Mouse (Mus musculus) hindbrain, embryonic 16.5 days (tissue): Measurements from ENCODE around the gene Eef1akmt4. TPM values are rescaled to one million over a fixed set of nuclear protein-coding genes. Genes with fewer than 3 reads are reported as not detected.

Experiments
- ATAC-seq: fragments of 200-750 bp; cut with Nextera tagmentation; 2 replicates; pipeline ENCODE4 v1.8.0; 2017; ENCODE audit warnings: moderate TSS enrichment, moderate library complexity
- H3K27ac ChIP-seq: fragments of 300-500 bp; sonication (generic); 2 replicates; pipeline ENCODE4 v1.5.1; 2014; ENCODE audit warnings: low read depth, mild to moderate bottlenecking, control low read depth, low read length, moderate library complexity
- H3K27me3 ChIP-seq: fragments of 300-500 bp; sonication (generic); replicated peaks from 2 replicates; pipeline ENCODE4 v1.6.1; 2014; ENCODE audit warnings: low read length; ENCODE audit not compliant: control insufficient read depth, insufficient read depth
- H3K36me3 ChIP-seq: fragments of 300-500 bp; sonication (generic); 2 replicates; pipeline ENCODE4 v1.6.1; 2014; ENCODE audit warnings: mild to moderate bottlenecking, low read length, moderate library complexity, mixed read lengths; ENCODE audit not compliant: control insufficient read depth, insufficient read depth
- H3K4me1 ChIP-seq: fragments of 300-500 bp; sonication (generic); 2 replicates; pipeline ENCODE4 v1.6.1; 2014; ENCODE audit warnings: low read depth, low read length; ENCODE audit not compliant: control insufficient read depth, insufficient read depth
- H3K4me2 ChIP-seq: fragments of 300-500 bp; sonication (generic); 2 replicates; pipeline ENCODE4 v1.6.1; 2014; ENCODE audit warnings: mild to moderate bottlenecking, low read length, control low read depth, moderate library complexity
- H3K4me3 ChIP-seq: fragments of 300-500 bp; sonication (generic); 2 replicates; pipeline ENCODE4 v1.5.1; 2014; ENCODE audit warnings: mild to moderate bottlenecking, low read length, control low read depth, moderate library complexity
- H3K9ac ChIP-seq: fragments of 300-500 bp; sonication (generic); 2 replicates; pipeline ENCODE4 v1.6.1; 2014; ENCODE audit warnings: low read depth, mild to moderate bottlenecking, control low read depth, low read length, moderate library complexity
- H3K9me3 ChIP-seq: fragments of 300-500 bp; sonication (generic); 2 replicates; pipeline ENCODE4 v1.6.1; 2014; ENCODE audit warnings: mild to moderate bottlenecking, low read length, moderate library complexity; ENCODE audit not compliant: control insufficient read depth
- WGBS: fragments of 180-500 bp; shearing (Covaris S2); extraction: QIAGEN DNeasy Blood & Tissue Kit; methylation state at CpG from one replicate; pipeline ENCODE4 v1.1.7; 2014; 5-methylcytosine and 5-hydroxymethylcytosine counted together
- polyA plus RNA-seq: library from polyadenylated mRNA; unstranded; fragments of >200 nt; fragmentation: Nextera tagmentation; extraction: Ambion mirVana; gene quantifications from 2 replicates; pipeline ENCODE4 v1.2.1, GENCODE M21; 2015

The Eef1akmt4 gene
- polyA plus RNA-seq, 1 experiment from 2014 or later = 8.5 TPM

DNA sequence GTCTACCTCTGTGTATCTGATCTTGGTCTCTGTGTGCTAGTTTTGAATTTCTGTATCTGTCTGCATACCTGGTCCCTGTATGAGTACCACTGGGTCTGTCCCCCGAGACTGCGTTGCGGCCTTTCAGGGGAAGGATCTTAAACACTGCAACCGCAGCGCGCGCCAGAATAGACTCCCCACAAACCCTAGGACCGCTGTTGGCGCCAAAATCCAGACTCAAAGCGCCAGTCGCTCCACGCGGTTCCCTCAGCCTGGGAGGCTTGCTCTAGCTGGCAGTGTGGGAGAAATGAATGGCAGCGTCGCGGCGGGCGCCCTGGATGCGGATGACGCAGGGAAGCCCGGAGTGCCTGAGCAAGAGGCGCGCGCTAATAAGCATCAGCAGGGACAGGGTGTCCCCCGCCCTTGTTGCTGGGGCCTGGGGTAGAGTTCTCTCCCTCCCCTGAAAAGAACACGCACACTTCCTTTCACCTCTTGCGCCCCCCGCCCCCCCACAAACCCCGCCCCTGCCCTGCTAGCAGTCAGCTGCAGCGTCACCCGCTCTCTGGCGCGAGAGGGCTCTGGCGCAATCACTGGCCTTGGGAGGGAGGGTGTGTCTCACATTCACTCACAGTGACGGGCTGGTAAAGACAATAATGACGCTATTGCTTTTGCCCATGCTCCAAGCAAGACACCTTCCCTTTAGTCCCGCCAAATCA lies 10.7 kb downstream of the Eef1akmt4 start:
- Histone ChIP-seq H3K9ac (peak overlapping the region; percentile 81), H3K27ac (peak overlapping the region; percentile 97), H3K4me2 (peak overlapping the region; percentile 72), H3K27me3 (no peaks in the 10 kb centered on the region), H3K4me1 (peaks cover 16% of the 10 kb centered on the region), H3K4me3 (peak overlapping the region; percentile 91), H3K9me3 (no peaks in the 10 kb centered on the region), H3K36me3 (no peaks in the 10 kb centered on the region)
- peak; percentile 72 for ATAC-seq
- 1% methylated on average over 32 of the region's 37 CpGs for WGBS

DNA sequence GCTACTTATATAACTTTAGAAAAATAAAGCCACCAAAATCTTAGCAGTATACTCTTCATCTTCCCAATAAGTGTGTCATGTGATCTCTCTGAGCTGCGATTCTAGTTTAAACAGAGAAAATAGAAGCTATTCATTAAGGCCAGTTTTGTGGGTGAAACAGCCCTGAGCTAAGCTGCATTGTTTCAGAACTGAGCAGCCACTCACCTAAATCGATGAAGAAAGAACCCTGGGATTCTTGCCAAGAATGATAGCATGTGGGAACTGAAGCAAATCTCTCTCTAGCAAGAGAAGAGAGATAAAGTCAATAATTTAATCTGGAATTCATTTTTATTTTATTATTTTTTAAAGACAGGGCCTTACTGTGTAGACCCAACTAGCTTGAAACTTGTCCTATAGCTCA lies 11.8 kb downstream of the Eef1akmt4 start:
- Histone ChIP-seq H3K4me3 (no peak overlapping the region), H3K27me3 (no peaks in the 10 kb centered on the region), H3K9ac (no peak overlapping the region), H3K4me1 (peaks cover 16% of the 10 kb centered on the region), H3K4me2 (no peak overlapping the region; the same call in 1 of the 2 replicates), H3K27ac (no peak overlapping the region), H3K36me3 (no peaks in the 10 kb centered on the region), H3K9me3 (no peaks in the 10 kb centered on the region)
- no peak for ATAC-seq
- 33% methylated on average over 2 of the region's 2 CpGs for WGBS

DNA sequence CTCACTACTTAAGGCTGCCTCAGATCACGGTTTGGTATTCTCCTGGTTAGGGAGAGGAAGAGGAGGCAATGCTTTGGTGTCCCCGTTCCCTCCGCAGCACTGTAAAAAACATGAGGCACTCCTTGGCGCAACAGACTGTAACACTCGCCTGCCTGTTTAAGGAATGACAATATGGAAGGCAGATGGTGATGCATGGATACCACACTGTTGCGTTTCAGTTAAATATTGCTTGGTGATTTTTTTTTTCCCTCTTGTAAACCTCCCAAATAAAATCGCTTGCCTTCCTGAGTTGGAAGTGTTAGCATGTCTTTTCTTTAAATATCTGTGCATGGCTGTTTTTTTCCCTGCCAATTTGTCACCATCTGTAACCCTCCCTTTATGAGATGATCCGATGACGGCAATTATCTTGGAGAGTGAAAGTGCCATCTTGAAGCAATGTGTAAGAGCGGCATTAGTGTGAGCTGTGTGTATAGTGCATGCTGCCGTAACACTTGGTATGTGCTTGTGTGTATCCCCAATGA lies 17.5 kb downstream of the Eef1akmt4 start:
- H3K36me3 ChIP-seq = peaks cover 3% of the 10 kb centered on the region; the same call in 1 of the 2 replicates
- no peaks in the 10 kb centered on the region for H3K9me3 ChIP-seq
- H3K4me3 ChIP-seq = peak overlapping the region; percentile 68
- 43% methylated on average over 11 of the region's 11 CpGs for WGBS
- peak overlapping the region; percentile 87; the same call in 1 of the 2 replicates for H3K9ac ChIP-seq
- 0 out of 2 replicates have a peak, but pooled peaks have one; percentile 25 for ATAC-seq
- H3K27me3 ChIP-seq = no peaks in the 10 kb centered on the region
- no peak overlapping the region for H3K27ac ChIP-seq
- peak overlapping the region; percentile 92 for H3K4me2 ChIP-seq
- peaks cover 14% of the 10 kb centered on the region for H3K4me1 ChIP-seq

DNA sequence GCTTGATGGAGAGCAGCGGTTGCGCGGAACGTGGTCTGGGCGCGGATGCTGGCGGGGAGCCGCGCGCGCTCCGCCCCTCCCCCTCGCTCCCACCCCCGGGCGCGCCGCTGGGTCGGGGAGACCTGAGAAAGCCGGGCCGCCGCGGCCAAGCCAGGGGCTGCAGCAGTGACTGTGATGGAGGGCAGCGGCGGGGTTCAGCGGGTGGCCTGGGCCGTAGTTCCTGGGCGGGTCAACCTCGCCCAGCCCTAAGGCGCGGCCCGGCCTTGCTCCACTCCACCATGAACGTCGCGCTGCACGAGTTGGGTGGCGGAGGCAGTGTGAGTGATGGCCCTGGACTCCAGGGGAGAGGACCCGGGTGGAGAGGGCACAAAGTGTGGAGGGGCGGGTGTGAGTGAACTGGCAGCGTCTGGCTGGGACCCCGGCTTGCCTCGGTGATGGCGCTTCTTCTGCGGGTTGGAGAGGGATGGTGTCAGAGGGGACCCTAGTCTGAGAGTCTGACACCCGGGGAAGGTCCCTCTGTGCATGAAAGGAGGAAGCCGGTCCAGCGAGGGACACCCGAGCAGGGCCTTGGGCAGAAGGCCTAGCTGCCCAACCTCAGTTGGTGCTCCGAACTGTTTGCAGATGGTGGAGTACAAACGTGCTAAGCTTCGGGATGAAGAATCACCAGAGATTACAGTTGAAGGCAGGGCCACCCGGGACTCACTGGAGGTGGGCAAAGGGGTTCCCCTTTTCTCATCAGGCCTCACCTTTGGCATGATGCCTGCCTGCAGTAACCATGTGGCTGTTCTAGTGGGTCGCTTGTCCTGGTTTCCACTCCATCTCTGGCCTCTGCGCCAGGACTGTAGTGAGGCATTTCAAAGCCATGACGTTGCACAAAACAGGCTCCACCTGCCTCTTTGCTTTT lies 18.6 kb downstream of the Eef1akmt4 start, which contains the start of gene Ece2:
TSS of gene Ece2 (plus strand) at position 98 of the 904 bp plus-strand sequence.
- 5% methylated on average over 53 of the region's 54 CpGs for WGBS

DNA sequence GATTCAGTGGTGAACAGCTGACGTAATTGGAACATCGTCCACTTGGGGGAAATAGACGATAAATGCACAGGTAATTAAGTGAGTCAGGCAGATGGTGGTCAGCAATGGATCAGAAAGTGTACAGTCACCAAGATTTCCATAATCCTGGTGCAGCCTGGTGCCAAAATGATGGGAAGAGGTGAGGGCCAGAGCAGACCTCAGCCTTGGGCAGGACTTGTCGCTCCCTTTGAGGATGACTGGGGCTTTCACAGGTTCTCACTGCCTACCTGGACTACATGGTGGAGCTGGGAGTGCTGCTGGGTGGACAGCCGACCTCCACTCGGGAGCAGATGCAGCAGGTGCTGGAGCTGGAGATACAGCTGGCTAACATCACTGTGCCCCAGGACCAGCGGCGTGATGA lies 26.0 kb downstream of the Eef1akmt4 start:
- Histone ChIP-seq H3K27ac (no peak overlapping the region), H3K9me3 (no peaks in the 10 kb centered on the region), H3K27me3 (no peaks in the 10 kb centered on the region), H3K36me3 (peaks cover 1% of the 10 kb centered on the region; the same call in 1 of the 2 replicates), H3K4me1 (no peaks in the 10 kb centered on the region; the same call in 1 of the 2 replicates), H3K4me3 (no peak overlapping the region), H3K4me2 (no peak overlapping the region), H3K9ac (no peak overlapping the region)
- WGBS = 75% methylated on average over 8 of the region's 8 CpGs
- no peak for ATAC-seq

More for the DNA sequence above, 18.6 kb downstream of the Eef1akmt4 start, which contains the start of gene Ece2:
- no peaks in the 10 kb centered on the region for H3K27me3 ChIP-seq
- peak; percentile 65 for ATAC-seq
- peaks cover 3% of the 10 kb centered on the region; the same call in 1 of the 2 replicates for H3K36me3 ChIP-seq
- H3K9me3 ChIP-seq = no peaks in the 10 kb centered on the region
- H3K4me2 ChIP-seq = peak within 1 kb of the TSS; percentile 92
- H3K4me3 ChIP-seq = peak within 1 kb of the TSS; percentile 68
- H3K9ac ChIP-seq = peak within 1 kb of the TSS; percentile 87
- H3K27ac ChIP-seq = peak within 1 kb of the TSS; percentile 76
- H3K4me1 ChIP-seq = peaks cover 14% of the 10 kb centered on the region

DNA sequence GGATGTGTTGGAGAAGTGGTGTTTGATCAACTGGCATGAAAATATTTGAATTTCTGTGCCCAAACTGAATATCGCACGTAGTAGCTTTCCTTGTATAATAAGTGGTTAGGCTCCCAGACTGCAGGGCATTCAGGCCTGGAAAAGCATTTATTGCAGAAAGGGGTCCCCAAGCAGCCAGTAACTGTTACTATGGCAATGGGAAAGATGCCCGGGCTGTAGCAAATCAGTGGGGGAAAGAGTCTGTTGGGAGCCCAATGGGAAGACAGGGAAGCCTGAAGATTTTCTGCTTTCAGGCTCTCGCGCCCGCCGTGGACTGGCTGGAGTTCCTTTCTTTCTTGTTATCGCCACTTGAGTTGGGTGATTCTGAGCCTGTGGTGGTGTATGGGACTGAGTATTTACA lies 27.0 kb downstream of the Eef1akmt4 start:
- Histone ChIP-seq H3K9me3 (no peaks in the 10 kb centered on the region), H3K36me3 (no peaks in the 10 kb centered on the region), H3K27me3 (no peaks in the 10 kb centered on the region), H3K4me1 (no peaks in the 10 kb centered on the region; the same call in 1 of the 2 replicates), H3K4me3 (no peak overlapping the region), H3K9ac (no peak overlapping the region), H3K4me2 (peak overlapping the region; percentile 18), H3K27ac (peak overlapping the region; percentile 59)
- 45% methylated on average over 8 of the region's 8 CpGs for WGBS
- peak; percentile 68; the same call in 1 of the 2 replicates for ATAC-seq

DNA sequence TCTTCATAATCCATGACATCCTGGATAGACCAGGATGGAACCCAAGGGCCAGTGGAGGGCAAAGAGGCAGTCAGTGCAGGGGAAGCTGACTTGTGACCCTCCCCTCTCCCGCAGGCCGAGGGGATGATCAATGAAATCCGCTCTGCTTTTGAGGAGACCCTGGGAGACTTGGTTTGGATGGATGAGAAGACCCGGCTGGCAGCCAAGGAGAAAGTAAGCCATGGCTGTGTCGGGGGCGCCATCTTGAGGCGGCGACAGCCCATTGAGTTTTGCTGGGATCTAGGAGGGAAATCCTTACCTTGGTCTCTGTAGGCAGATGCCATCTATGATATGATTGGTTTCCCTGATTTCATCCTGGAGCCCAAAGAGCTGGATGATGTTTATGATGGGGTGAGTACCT lies 30.8 kb downstream of the Eef1akmt4 start:
- Histone ChIP-seq H3K9me3 (no peaks in the 10 kb centered on the region), H3K4me1 (no peaks in the 10 kb centered on the region; the same call in 1 of the 2 replicates), H3K9ac (no peak overlapping the region), H3K27ac (no peak overlapping the region), H3K4me2 (no peak overlapping the region), H3K27me3 (no peaks in the 10 kb centered on the region), H3K36me3 (peaks cover 3% of the 10 kb centered on the region; the same call in 1 of the 2 replicates), H3K4me3 (no peak overlapping the region)
- WGBS = 1% methylated on average over 8 of the region's 8 CpGs
- peak; percentile 68 for ATAC-seq

DNA sequence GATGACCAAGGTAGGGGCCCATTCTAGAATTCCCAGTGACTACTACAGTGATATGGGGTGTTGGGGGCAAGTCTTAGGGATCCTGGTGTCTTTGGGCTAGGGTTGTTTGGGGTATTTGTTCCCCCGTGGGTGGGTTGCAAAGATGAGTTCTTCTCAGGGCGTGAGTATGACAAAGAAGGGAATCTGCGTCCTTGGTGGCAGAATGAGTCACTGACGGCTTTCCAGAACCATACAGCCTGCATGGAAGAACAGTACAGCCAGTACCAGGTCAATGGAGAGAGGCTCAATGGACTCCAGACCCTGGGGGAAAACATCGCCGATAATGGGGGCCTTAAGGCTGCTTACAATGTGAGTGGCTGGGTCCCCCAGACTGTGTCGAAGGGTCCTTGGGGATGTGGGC lies 32.5 kb downstream of the Eef1akmt4 start:
- H3K9me3 ChIP-seq = no peaks in the 10 kb centered on the region
- no peak overlapping the region for H3K4me2 ChIP-seq
- peaks cover 3% of the 10 kb centered on the region; the same call in 1 of the 2 replicates for H3K36me3 ChIP-seq
- H3K4me1 ChIP-seq = no peaks in the 10 kb centered on the region; the same call in 1 of the 2 replicates
- H3K27me3 ChIP-seq = no peaks in the 10 kb centered on the region
- 87% methylated on average over 7 of the region's 7 CpGs for WGBS
- H3K9ac ChIP-seq = no peak overlapping the region
- no peak overlapping the region for H3K4me3 ChIP-seq
- no peak overlapping the region for H3K27ac ChIP-seq
- no peak for ATAC-seq
